Mouse (Mus musculus) C2C12 (cell line): ENCODE measurements around the gene Ubtd2. TPM values are rescaled to one million over a fixed set of nuclear protein-coding genes. Genes with fewer than 3 reads are reported as not detected.

Source experiments
- H3K27me3 ChIP-seq: one replicate; pipeline ENCODE4 v1.6.1; 2011; ENCODE audit not compliant: control insufficient read depth, insufficient read depth, insufficient read length
- H3K36me3 ChIP-seq: one replicate; pipeline ENCODE4 v1.6.1; 2011; ENCODE audit not compliant: control insufficient read depth, insufficient read depth
- H3K4me3 ChIP-seq: one replicate; pipeline ENCODE4 v1.5.1; 2011; ENCODE audit warnings: mild to moderate bottlenecking, control low read depth; ENCODE audit not compliant: poor library complexity, insufficient read depth, severe bottlenecking
- H3K79me2 ChIP-seq: one replicate; pipeline ENCODE4 v1.6.1; 2011; ENCODE audit not compliant: control insufficient read depth, insufficient read depth
- H3K79me3 ChIP-seq: one replicate; pipeline ENCODE4 v1.6.1; 2011; ENCODE audit warnings: low read depth, control low read depth
- H3ac ChIP-seq: one replicate; pipeline ENCODE3; 2011; ENCODE audit warnings: low read depth; ENCODE audit not compliant: control insufficient read depth, insufficient read length
- CEBPB ChIP-seq: IDR thresholded peaks from one replicate; pipeline ENCODE4 v1.6.1; 2011; ENCODE audit warnings: low read depth, mild to moderate bottlenecking, control low read depth, moderate library complexity
- CTCF ChIP-seq: IDR thresholded peaks from one replicate; pipeline ENCODE4 v1.5.1; 2011; ENCODE audit not compliant: control insufficient read depth, insufficient read depth, insufficient read length
- FOSL1 ChIP-seq: IDR thresholded peaks from one replicate; pipeline ENCODE4 v1.8.0; 2011; ENCODE audit warnings: mild to moderate bottlenecking, low read length; ENCODE audit not compliant: poor library complexity, insufficient read depth, severe bottlenecking
- MAX ChIP-seq: IDR thresholded peaks from one replicate; pipeline ENCODE4 v1.6.1; 2011; ENCODE audit warnings: mild to moderate bottlenecking, control low read depth
- MYOD1 ChIP-seq: IDR thresholded peaks from one replicate; pipeline ENCODE4 v1.6.1; 2011; ENCODE audit warnings: low read depth; ENCODE audit not compliant: control insufficient read depth, insufficient read length
- MYOG ChIP-seq: IDR thresholded peaks from one replicate; pipeline ENCODE4 v1.6.1; 2011; ENCODE audit not compliant: control insufficient read depth, insufficient read length; ENCODE audit errors: extremely low read depth
- USF1 ChIP-seq: IDR thresholded peaks from one replicate; pipeline ENCODE4 v1.6.1; 2011; ENCODE audit warnings: low read depth, mild to moderate bottlenecking, control low read depth, moderate library complexity
- polyA plus RNA-seq: library from polyadenylated mRNA; unstranded; fragments of >200 nt; fragmentation: generic; extraction: Trizol; gene quantifications from one replicate; pipeline ENCODE4 v1.2.1, GENCODE M21; 2012; ENCODE audit warnings: missing spikeins

Gene Ubtd2
- polyA plus RNA-seq, 1 experiment = 14.3 TPM

GRCm38 (mm10) chr11:32538846-32539245, 83.7 kb downstream of the Ubtd2 start:
- no peaks in the 10 kb centered on the region for H3K27me3 ChIP-seq
- H3K36me3 ChIP-seq = peaks cover 2% of the 10 kb centered on the region
- no peak overlapping the region for H3ac ChIP-seq
- no peak overlapping the region for H3K4me3 ChIP-seq
- TF ChIP-seq CEBPB = no peak
- no peak for TF ChIP-seq CTCF
- no peak for TF ChIP-seq MYOG
- TF ChIP-seq MYOD1 = no peak
- TF ChIP-seq FOSL1 = no peak
- no peak for TF ChIP-seq MAX
- no peak for TF ChIP-seq USF1
- peaks cover 72% of the 10 kb centered on the region for H3K79me3 ChIP-seq
- peaks cover 100% of the 10 kb centered on the region for H3K79me2 ChIP-seq

- Histone ChIP-seq H3K36me3 (peaks cover 8% of the 10 kb centered on the region), H3ac (no peak overlapping the region), H3K79me3 (peaks cover 68% of the 10 kb centered on the region), H3K79me2 (peaks cover 100% of the 10 kb centered on the region), H3K27me3 (no peaks in the 10 kb centered on the region), H3K4me3 (no peak overlapping the region)
- TF ChIP-seq CTCF (no peak), MYOG (no peak), MYOD1 (no peak), MAX (no peak), USF1 (no peak), FOSL1 (no peak), CEBPB (no peak)
Measured at GRCm38 (mm10) chr11:32539717-32540116, 84.5 kb downstream of the Ubtd2 start.

- TF ChIP-seq CEBPB = no peak
- no peak for TF ChIP-seq USF1
- no peak for TF ChIP-seq CTCF
- Histone ChIP-seq H3K4me3 (no peak overlapping the region), H3K79me3 (peaks cover 61% of the 10 kb centered on the region), H3K36me3 (peaks cover 8% of the 10 kb centered on the region), H3K79me2 (peaks cover 93% of the 10 kb centered on the region), H3K27me3 (no peaks in the 10 kb centered on the region), H3ac (no peak overlapping the region)
Measured at GRCm38 (mm10) chr11:32540463-32540862, 85.3 kb downstream of the Ubtd2 start.

- TF ChIP-seq MYOG (no peak), CTCF (no peak), FOSL1 (no peak), MYOD1 (no peak), USF1 (no peak), MAX (no peak), CEBPB (no peak)
- Histone ChIP-seq H3K36me3 (peaks cover 8% of the 10 kb centered on the region), H3K79me3 (peaks cover 45% of the 10 kb centered on the region), H3K79me2 (peaks cover 88% of the 10 kb centered on the region), H3K4me3 (no peak overlapping the region), H3ac (no peak overlapping the region), H3K27me3 (no peaks in the 10 kb centered on the region)
Measured at GRCm38 (mm10) chr11:32542181-32542580, 87.0 kb downstream of the Ubtd2 start.

- TF ChIP-seq MYOD1 (no peak), USF1 (no peak), MYOG (no peak), MAX (no peak), FOSL1 (no peak), CEBPB (no peak), CTCF (no peak)
- no peaks in the 10 kb centered on the region for H3K27me3 ChIP-seq
- H3K36me3 ChIP-seq = peaks cover 8% of the 10 kb centered on the region
- H3K79me3 ChIP-seq = peaks cover 40% of the 10 kb centered on the region
- H3K79me2 ChIP-seq = peaks cover 86% of the 10 kb centered on the region
- no peak overlapping the region for H3ac ChIP-seq
- H3K4me3 ChIP-seq = no peak overlapping the region
Measured at GRCm38 (mm10) chr11:32542687-32543411, 87.7 kb downstream of the Ubtd2 start.

GRCm38 (mm10) chr11:32544041-32544440, 88.9 kb downstream of the Ubtd2 start:
- TF ChIP-seq FOSL1 (no peak), USF1 (no peak), CTCF (no peak), CEBPB (no peak), MYOD1 (no peak)
- no peak overlapping the region for H3K4me3 ChIP-seq
- H3ac ChIP-seq = no peak overlapping the region
- peaks cover 29% of the 10 kb centered on the region for H3K79me3 ChIP-seq
- peaks cover 80% of the 10 kb centered on the region for H3K79me2 ChIP-seq
- peaks cover 8% of the 10 kb centered on the region for H3K36me3 ChIP-seq
- H3K27me3 ChIP-seq = no peaks in the 10 kb centered on the region
